Mouse (Mus musculus) kidney, embryonic 16.5 days (tissue): Measurements from ENCODE around the gene 1810030O07Rik. TPM values are rescaled to one million over a fixed set of nuclear protein-coding genes. Genes with fewer than 3 reads are reported as not detected.
"Not testable (repeated sequence)": the region's sequence is repeated elsewhere in the genome, so short reads cannot be mapped to it uniquely, and the experiment has no call there.

ENCODE experiments used
- ATAC-seq: fragments of 200-750 bp; cut with Nextera tagmentation; 2 replicates; pipeline ENCODE4 v1.8.0; 2017; ENCODE audit warnings: moderate TSS enrichment; ENCODE audit not compliant: low FRiP score, low TSS enrichment
- H3K27ac ChIP-seq: fragments of 300-500 bp; sonication (generic); 2 replicates; pipeline ENCODE4 v1.5.1; 2014; ENCODE audit warnings: low read length
- H3K27me3 ChIP-seq: fragments of 300-500 bp; sonication (generic); 2 replicates; pipeline ENCODE4 v1.6.1; 2014; ENCODE audit warnings: low read length, control low read depth, mixed read lengths; ENCODE audit not compliant: insufficient read depth
- H3K36me3 ChIP-seq: fragments of 300-500 bp; sonication (generic); 2 replicates; pipeline ENCODE4 v1.6.1; 2014; ENCODE audit warnings: low read length, control low read depth, mixed read lengths; ENCODE audit not compliant: insufficient read depth
- H3K4me1 ChIP-seq: fragments of 300-500 bp; sonication (generic); 2 replicates; pipeline ENCODE4 v1.6.1; 2014; ENCODE audit warnings: low read length, control low read depth, mixed read lengths; ENCODE audit not compliant: insufficient read depth
- H3K4me2 ChIP-seq: fragments of 300-500 bp; sonication (generic); replicated peaks from 2 replicates; pipeline ENCODE4 v1.6.1; 2014; ENCODE audit warnings: low read depth, low read length
- H3K4me3 ChIP-seq: fragments of 300-500 bp; sonication (generic); 2 replicates; pipeline ENCODE4 v1.5.1; 2014; ENCODE audit warnings: mild to moderate bottlenecking, low read length
- H3K9ac ChIP-seq: fragments of 300-500 bp; sonication (generic); replicated peaks from 2 replicates; pipeline ENCODE4 v1.6.1; 2014; ENCODE audit warnings: low read length
- H3K9me3 ChIP-seq: fragments of 300-500 bp; sonication (generic); 2 replicates; pipeline ENCODE4 v1.6.1; 2016; ENCODE audit warnings: low read length, control low read depth
- WGBS: fragments of 180-500 bp; shearing (Covaris S2); extraction: QIAGEN DNeasy Blood & Tissue Kit; methylation state at CpG from one replicate; pipeline ENCODE4 v1.1.7; 2014; 5-methylcytosine and 5-hydroxymethylcytosine counted together
- polyA plus RNA-seq: library from polyadenylated mRNA; unstranded; fragments of >200 nt; fragmentation: Nextera tagmentation; extraction: Ambion mirVana; gene quantifications from 2 replicates; pipeline ENCODE4 v1.2.1, GENCODE M21; 2015

1810030O07Rik gene
- polyA plus RNA-seq, 1 experiment from 2014 or later = 44.9 TPM

GRCm38 (mm10) chrX:12644976-12645375 lies 28.5 kb downstream of the 1810030O07Rik start:
- no peak overlapping the region for H3K9ac ChIP-seq
- H3K4me3 ChIP-seq = no peak overlapping the region
- 52% methylated on average over 2 of the region's 2 CpGs for WGBS
- H3K27ac ChIP-seq = no peak overlapping the region
- no peak overlapping the region for H3K4me2 ChIP-seq
- H3K27me3 ChIP-seq = no peaks in the 10 kb centered on the region; the same call in 1 of the 2 replicates
- ATAC-seq = no peak
- no peaks in the 10 kb centered on the region for H3K4me1 ChIP-seq
- H3K9me3 ChIP-seq = no peaks in the 10 kb centered on the region
- no peaks in the 10 kb centered on the region for H3K36me3 ChIP-seq

DNA sequence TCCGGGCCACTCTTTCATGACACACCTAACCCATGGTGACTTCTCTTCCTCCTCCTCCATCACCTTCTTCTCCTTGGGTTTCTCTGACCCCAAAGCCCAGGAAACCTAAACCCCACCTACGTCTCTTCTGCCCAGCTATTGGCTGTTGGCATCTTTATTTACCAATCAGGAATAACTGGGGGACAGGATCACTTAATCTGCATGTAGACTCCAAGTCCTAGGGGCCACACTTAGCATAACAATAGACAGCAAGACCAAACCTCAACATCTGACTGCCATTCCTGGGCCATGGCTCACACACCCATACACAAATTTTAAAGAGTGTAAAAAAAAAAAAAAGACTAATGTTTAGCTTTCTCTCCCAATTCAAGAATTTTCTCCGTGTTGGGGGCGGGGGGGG lies 48.3 kb downstream of the 1810030O07Rik start:
- Histone ChIP-seq H3K4me1 (no peaks in the 10 kb centered on the region), H3K4me3 (no peak overlapping the region), H3K9ac (no peak overlapping the region), H3K27me3 (no peaks in the 10 kb centered on the region), H3K27ac (no peak overlapping the region), H3K36me3 (no peaks in the 10 kb centered on the region), H3K9me3 (no peaks in the 10 kb centered on the region), H3K4me2 (no peak overlapping the region)
- no peak for ATAC-seq
- 61% methylated on average over 4 of the region's 4 CpGs for WGBS

DNA sequence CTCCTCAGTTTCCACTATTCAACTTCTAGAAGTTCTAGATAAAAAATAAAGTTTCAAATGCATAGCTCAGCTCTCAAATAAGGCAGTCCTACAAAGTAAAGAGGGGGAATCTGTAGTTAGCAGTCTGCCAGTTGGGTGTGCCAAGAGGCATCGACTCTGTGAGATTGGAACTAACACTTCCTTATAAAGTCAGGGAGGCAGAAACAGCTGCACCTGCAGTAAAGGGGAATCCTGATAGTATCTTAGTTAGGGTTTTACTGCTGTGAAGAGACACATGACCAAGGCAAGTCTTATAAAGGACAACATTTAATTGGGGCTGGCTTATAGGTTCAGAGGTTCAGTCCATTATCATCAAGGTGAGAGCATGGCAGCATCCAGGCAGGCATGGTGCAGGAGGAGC lies 61.1 kb downstream of the 1810030O07Rik start:
- not testable (repeated sequence) for H3K9ac ChIP-seq, H3K4me2 ChIP-seq, H3K27me3 ChIP-seq, H3K4me3 ChIP-seq, H3K36me3 ChIP-seq, H3K4me1 ChIP-seq, H3K27ac ChIP-seq, ATAC-seq, H3K9me3 ChIP-seq
- 100% methylated on average over 1 of the region's 1 CpGs for WGBS

DNA sequence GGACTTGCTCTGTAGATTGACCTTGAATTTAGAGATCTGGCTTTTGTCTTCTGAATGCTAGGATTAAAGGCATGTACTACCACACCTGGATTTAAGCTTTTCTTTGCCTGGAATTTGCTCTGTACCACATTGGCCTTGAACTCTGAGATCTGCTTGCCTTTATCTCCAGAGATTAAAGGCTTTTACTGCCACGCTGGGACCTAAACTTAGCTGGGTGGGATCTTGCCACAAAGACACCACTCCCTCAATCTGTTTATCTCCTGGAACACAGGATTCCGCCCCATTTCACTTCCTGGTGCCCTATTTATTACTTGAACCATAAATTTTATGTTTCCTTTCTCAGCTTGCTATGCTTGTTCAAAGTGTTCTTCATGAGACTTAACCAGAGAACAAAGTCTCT lies 62.3 kb downstream of the 1810030O07Rik start:
- peaks cover 2% of the 10 kb centered on the region; the same call in 1 of the 2 replicates for H3K27me3 ChIP-seq
- peaks cover 10% of the 10 kb centered on the region; the same call in 1 of the 2 replicates for H3K36me3 ChIP-seq
- H3K9ac ChIP-seq = no peak overlapping the region
- H3K4me2 ChIP-seq = no peak overlapping the region
- H3K4me3 ChIP-seq = no peak overlapping the region
- no peak for ATAC-seq
- WGBS = 45% methylated on average over 2 of the region's 2 CpGs
- H3K9me3 ChIP-seq = no peaks in the 10 kb centered on the region
- no peak overlapping the region for H3K27ac ChIP-seq
- no peaks in the 10 kb centered on the region for H3K4me1 ChIP-seq

GRCm38 (mm10) chrX:12610541-12610940 lies 62.9 kb downstream of the 1810030O07Rik start:
- not testable (repeated sequence) for H3K9ac ChIP-seq, H3K9me3 ChIP-seq, H3K4me2 ChIP-seq, H3K27me3 ChIP-seq, H3K4me1 ChIP-seq, ATAC-seq, H3K4me3 ChIP-seq, H3K27ac ChIP-seq, H3K36me3 ChIP-seq

Other genes with a start within 250 kb of the 1810030O07Rik start
- gene Atp6ap2, start 85.9 kb downstream of the 1810030O07Rik start, polyA plus RNA-seq = 133 and 142 TPM in 2 replicates
- gene Med14, start 88.4 kb upstream of the 1810030O07Rik start, polyA plus RNA-seq = 10.0 and 11.2 TPM in 2 replicates